Mouse (Mus musculus): ENCODE results near the gene Gm14698.
"Not testable (repeated sequence)": the region's sequence is repeated elsewhere in the genome, so short reads cannot be mapped to it uniquely, and the experiment has no call there.

The Gm14698 gene

GRCm38 (mm10) chrX:68821059-68821458, at the start of gene Gm14698:
Gm14698 (plus strand) TSS chrX:68821093.
- not testable (repeated sequence) for DNase-seq (ENCODE audit: low spot score)

GRCm38 (mm10) chrX:68820449-68820848, 444 bp upstream of the Gm14698 start:
- DNase-seq (ENCODE audit: low spot score): not testable (repeated sequence)

- DNase-seq (ENCODE audit: low spot score): no peak
These were observed 18.9 kb downstream of the Gm14698 start for GRCm38 (mm10) chrX:68839548-68840444.

GRCm38 (mm10) chrX:68865145-68865544, 44.3 kb downstream of the Gm14698 start:
- DNase-seq (ENCODE audit: low spot score): no peak
